Mouse (Mus musculus) heart, embryonic 16.5 days (tissue): Measurements from ENCODE around the gene Rcl1. TPM values are rescaled to one million over a fixed set of nuclear protein-coding genes. Genes with fewer than 3 reads are reported as not detected.

ENCODE experiments used
- ATAC-seq: fragments of 200-750 bp; cut with Nextera tagmentation; replicated peaks from 2 replicates; pipeline ENCODE4 v1.8.0; 2017; ENCODE audit warnings: moderate number of reproducible peaks; ENCODE audit not compliant: insufficient read depth, low FRiP score; ENCODE audit errors: extremely low read depth
- H3K27ac ChIP-seq: fragments of 300-500 bp; sonication (generic); 2 replicates; pipeline ENCODE4 v1.5.1; 2014; ENCODE audit warnings: mild to moderate bottlenecking, low read length, control low read depth, moderate library complexity
- H3K27me3 ChIP-seq: fragments of 300-500 bp; sonication (generic); 2 replicates; pipeline ENCODE4 v1.6.1; 2014; ENCODE audit warnings: low read length, mixed read lengths; ENCODE audit not compliant: control insufficient read depth, insufficient read depth
- H3K36me3 ChIP-seq: fragments of 300-500 bp; sonication (generic); 2 replicates; pipeline ENCODE4 v1.6.1; 2014; ENCODE audit not compliant: control insufficient read depth, insufficient read depth
- H3K4me1 ChIP-seq: fragments of 300-500 bp; sonication (generic); 2 replicates; pipeline ENCODE4 v1.6.1; 2014; ENCODE audit warnings: low read length, mixed read lengths; ENCODE audit not compliant: control insufficient read depth, insufficient read depth
- H3K4me2 ChIP-seq: fragments of 300-500 bp; sonication (generic); 2 replicates; pipeline ENCODE4 v1.6.1; 2014; ENCODE audit warnings: low read depth, mild to moderate bottlenecking, control low read depth, low read length
- H3K4me3 ChIP-seq: fragments of 300-500 bp; sonication (generic); 2 replicates; pipeline ENCODE4 v1.5.1; 2014; ENCODE audit warnings: mild to moderate bottlenecking, control low read depth, low read length
- H3K9ac ChIP-seq: fragments of 300-500 bp; sonication (generic); 2 replicates; pipeline ENCODE4 v1.6.1; 2014; ENCODE audit warnings: low read length, control low read depth
- H3K9me3 ChIP-seq: fragments of 300-500 bp; sonication (generic); replicated peaks from 2 replicates; pipeline ENCODE4 v1.6.1; 2016; ENCODE audit warnings: low read length; ENCODE audit not compliant: control insufficient read depth
- WGBS: fragments of 180-500 bp; shearing (Covaris S2); extraction: QIAGEN DNeasy Blood & Tissue Kit; methylation state at CpG from one replicate; pipeline ENCODE4 v1.1.7; 2014; 5-methylcytosine and 5-hydroxymethylcytosine counted together
- polyA plus RNA-seq: library from polyadenylated mRNA; unstranded; fragments of >200 nt; fragmentation: Nextera tagmentation; extraction: Ambion mirVana; gene quantifications from 2 replicates; pipeline ENCODE4 v1.2.1, GENCODE M21; 2015

Gene Rcl1
- polyA plus RNA-seq, 1 experiment from 2014 or later, result 25.4 TPM

DNA sequence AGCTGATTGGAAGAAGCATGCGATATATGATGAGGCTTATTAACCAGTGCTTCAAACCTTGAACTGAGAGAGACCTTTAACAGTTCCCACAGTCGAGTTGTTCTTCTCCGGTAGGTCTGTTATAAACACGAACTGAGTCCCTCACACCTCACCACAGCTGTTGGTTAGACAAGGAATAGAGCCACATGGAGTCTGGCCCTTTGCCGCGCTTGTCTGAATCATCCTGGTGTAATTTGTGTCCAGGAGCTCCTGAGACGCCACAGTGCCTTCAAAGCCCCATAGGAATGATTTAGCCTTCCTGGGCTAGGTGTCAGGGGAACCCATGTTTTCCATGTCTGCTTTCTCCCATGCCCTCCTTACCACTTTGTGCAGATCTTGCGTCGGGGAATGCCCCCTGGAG, 20.2 kb downstream of the Rcl1 start:
- Histone ChIP-seq H3K4me3 (no peak overlapping the region), H3K9me3 (no peaks in the 10 kb centered on the region), H3K4me1 (no peaks in the 10 kb centered on the region), H3K27ac (no peak overlapping the region), H3K4me2 (no peak overlapping the region), H3K9ac (no peak overlapping the region), H3K27me3 (no peaks in the 10 kb centered on the region), H3K36me3 (peaks cover 14% of the 10 kb centered on the region)
- 82% methylated on average over 9 of the region's 9 CpGs for WGBS
- no peak for ATAC-seq

DNA sequence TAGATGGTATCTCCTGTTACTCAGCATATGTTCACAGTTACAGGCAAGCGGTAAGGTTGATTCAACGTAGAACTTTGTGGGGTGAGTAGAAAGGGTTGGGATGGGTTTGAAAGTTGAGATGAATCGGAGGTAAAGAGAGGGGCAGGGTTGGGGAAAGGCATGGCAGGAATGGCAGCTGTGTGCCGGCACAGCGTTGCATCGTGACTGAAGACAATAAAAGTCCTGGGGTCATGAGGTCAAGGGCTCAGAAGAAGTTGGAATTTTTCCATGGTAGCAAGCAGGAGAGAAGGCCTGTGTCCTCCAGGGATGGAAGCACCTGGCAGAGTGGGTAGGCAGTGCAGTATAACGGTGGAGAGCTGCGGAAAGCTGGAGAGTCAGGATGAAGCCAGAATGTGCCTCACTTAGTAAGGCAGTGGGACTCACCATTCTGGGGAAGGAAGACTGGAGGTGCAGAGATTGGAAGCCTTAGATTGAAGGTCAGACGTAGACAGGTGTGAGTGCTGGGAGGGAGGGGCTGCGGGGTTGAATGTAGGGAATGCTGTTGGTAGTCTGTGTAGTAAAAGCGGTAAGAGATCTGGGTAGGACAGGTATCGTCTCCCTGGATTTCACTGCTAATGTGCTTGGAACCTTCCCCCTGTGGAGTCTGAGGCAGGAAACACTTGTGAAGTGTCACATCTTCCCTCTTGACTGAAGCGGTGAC, 23.9 kb downstream of the Rcl1 start:
- H3K27me3 ChIP-seq, result no peaks in the 10 kb centered on the region
- no peak overlapping the region for H3K9ac ChIP-seq
- WGBS, result 86% methylated on average over 13 of the region's 13 CpGs
- H3K36me3 ChIP-seq, result peaks cover 19% of the 10 kb centered on the region
- no peaks in the 10 kb centered on the region for H3K4me1 ChIP-seq
- no peak overlapping the region for H3K4me3 ChIP-seq
- H3K4me2 ChIP-seq, result no peak overlapping the region
- no peak for ATAC-seq
- H3K27ac ChIP-seq, result no peak overlapping the region
- H3K9me3 ChIP-seq, result no peaks in the 10 kb centered on the region

DNA sequence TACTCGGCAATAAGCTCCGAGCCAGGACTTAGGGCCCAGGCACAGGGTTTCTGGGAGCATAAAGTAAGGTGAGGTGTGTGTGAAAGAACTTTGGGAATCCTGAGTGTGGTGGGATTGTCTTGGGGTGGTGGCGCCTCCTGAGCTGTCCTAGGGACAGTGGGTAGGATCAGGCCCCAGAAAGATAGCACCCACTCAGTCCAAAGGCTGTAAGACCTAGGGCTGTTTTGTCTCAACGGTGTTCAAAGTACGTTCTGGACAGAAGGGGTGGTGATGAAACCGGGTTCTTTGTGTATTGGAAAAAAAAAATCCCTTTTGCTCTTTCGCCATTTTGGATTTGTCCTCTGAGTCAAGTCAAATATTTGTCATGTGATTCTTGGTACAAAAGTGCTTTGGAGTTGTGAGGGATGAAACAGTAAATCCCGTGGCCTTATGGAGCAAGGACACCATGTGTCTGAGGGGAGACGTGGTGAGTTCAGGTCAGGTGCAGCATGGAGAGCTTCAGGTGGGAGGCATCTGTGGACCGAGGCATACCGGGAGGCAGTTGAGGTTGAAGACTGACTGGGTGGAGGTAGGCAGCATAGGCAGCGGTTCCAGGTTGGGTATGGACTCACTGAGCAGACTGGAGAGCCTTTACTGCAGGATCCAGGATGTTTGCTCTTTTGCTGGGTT, 25.3 kb downstream of the Rcl1 start:
- H3K27me3 ChIP-seq, result no peaks in the 10 kb centered on the region
- H3K4me3 ChIP-seq, result no peak overlapping the region
- no peak for ATAC-seq
- H3K9me3 ChIP-seq, result no peaks in the 10 kb centered on the region
- no peak overlapping the region for H3K27ac ChIP-seq
- no peaks in the 10 kb centered on the region for H3K4me1 ChIP-seq
- peaks cover 18% of the 10 kb centered on the region for H3K36me3 ChIP-seq
- H3K4me2 ChIP-seq, result no peak overlapping the region
- 92% methylated on average over 12 of the region's 12 CpGs for WGBS
- H3K9ac ChIP-seq, result no peak overlapping the region

DNA sequence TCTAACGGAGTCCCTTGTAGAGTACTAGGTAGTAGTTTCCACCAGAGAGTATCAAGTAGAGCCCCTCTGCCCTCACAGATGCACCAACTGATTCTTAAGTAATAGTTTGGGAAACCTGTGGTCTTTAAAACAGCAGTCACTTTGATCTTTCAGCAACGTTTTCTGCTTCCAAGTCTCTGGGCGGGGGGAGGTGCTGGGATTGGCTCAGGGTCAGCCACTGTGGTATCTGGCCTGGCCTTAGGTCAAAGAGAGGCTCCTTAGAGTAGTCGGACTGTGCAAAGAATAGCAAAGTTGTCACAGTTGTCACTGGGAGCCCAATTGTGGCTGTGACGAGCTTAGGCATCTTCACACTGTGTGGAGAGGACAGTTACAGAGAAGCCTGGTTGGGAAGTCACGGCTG, 26.2 kb downstream of the Rcl1 start:
- ATAC-seq, result no peak
- whole genome bisulfite sequencing, result 69% methylated on average over 6 of the region's 6 CpGs
- H3K36me3 ChIP-seq, result peaks cover 16% of the 10 kb centered on the region

DNA sequence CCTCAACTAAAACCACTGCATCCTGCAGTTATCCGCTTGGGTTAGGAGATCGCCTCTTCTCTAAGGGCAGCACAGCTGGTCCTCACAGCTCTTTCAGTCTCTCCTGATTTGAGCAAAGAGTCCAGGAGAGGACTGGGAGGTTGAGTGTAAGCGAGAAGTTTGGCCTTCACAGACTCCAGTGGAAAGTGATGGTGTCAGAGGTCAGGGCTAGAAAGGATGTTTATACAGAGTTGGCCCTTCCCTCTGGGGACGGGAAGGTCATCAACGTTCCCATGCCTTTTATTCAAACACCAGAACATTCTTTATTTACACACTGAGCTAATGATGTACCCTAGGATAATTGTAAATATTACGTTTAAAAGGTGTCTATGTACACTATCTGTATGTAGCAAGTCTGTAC, 27.0 kb downstream of the Rcl1 start:
- no peak overlapping the region for H3K4me3 ChIP-seq
- H3K4me2 ChIP-seq, result no peak overlapping the region
- 65% methylated on average over 6 of the region's 6 CpGs for WGBS
- no peak overlapping the region for H3K9ac ChIP-seq
- peaks cover 17% of the 10 kb centered on the region for H3K36me3 ChIP-seq
- H3K4me1 ChIP-seq, result no peaks in the 10 kb centered on the region
- no peaks in the 10 kb centered on the region for H3K27me3 ChIP-seq
- no peaks in the 10 kb centered on the region for H3K9me3 ChIP-seq
- ATAC-seq, result no peak
- H3K27ac ChIP-seq, result no peak overlapping the region

More for the DNA sequence above, 26.2 kb downstream of the Rcl1 start:
- H3K9me3 ChIP-seq, result no peaks in the 10 kb centered on the region
- H3K27me3 ChIP-seq, result no peaks in the 10 kb centered on the region
- H3K4me3 ChIP-seq, result no peak overlapping the region
- no peak overlapping the region for H3K4me2 ChIP-seq
- no peak overlapping the region for H3K9ac ChIP-seq
- H3K4me1 ChIP-seq, result no peaks in the 10 kb centered on the region
- H3K27ac ChIP-seq, result no peak overlapping the region

DNA sequence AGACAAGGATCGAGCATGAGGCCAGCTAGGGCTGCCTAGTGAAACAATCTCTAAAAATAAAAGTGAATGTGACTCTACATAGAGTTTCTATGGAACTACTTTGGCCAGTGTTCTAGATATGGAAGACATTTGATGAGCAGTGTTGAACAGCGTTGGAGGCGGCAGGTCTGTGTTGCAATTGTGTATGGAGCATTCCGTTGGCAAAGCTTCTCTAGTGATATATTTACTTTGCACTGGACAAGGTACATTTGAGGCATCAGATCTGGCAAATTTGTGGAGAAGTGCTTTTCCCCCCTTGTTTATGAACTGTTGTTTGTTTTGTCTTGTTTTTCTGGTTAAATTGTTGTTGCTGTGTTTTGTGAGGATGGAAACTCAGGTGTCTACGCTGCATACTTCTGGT, 28.4 kb downstream of the Rcl1 start:
- H3K27ac ChIP-seq, result no peak overlapping the region
- H3K9me3 ChIP-seq, result no peaks in the 10 kb centered on the region
- WGBS, result 82% methylated on average over 5 of the region's 5 CpGs
- no peaks in the 10 kb centered on the region for H3K4me1 ChIP-seq
- H3K4me3 ChIP-seq, result no peak overlapping the region
- no peak for ATAC-seq
- no peaks in the 10 kb centered on the region for H3K27me3 ChIP-seq
- no peak overlapping the region for H3K4me2 ChIP-seq
- no peak overlapping the region for H3K9ac ChIP-seq
- peaks cover 17% of the 10 kb centered on the region for H3K36me3 ChIP-seq

DNA sequence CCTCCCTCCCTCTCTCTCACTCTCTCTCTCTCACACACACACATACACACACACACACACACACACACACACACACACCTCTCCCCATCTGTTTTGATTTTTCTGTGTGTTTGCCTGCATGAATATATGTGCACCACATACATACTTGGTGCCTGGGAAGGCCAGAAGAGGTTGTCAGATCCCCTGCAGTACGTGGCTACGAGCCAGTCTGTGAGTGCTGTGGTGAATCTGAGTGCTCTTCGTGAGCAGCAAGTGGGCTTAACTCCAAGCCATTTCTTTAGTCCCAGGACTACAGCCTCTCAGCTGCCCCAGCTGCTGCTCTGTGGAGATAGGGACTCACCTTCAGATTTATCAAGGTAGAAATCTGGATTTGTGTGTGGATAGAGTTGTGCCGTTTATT, 30.0 kb downstream of the Rcl1 start:
- no peaks in the 10 kb centered on the region for H3K9me3 ChIP-seq
- H3K4me1 ChIP-seq, result no peaks in the 10 kb centered on the region
- H3K4me3 ChIP-seq, result no peak overlapping the region
- no peaks in the 10 kb centered on the region for H3K27me3 ChIP-seq
- H3K4me2 ChIP-seq, result no peak overlapping the region
- H3K27ac ChIP-seq, result no peak overlapping the region
- H3K36me3 ChIP-seq, result peaks cover 21% of the 10 kb centered on the region
- 73% methylated on average over 4 of the region's 4 CpGs for WGBS
- no peak overlapping the region for H3K9ac ChIP-seq
- ATAC-seq, result no peak

DNA sequence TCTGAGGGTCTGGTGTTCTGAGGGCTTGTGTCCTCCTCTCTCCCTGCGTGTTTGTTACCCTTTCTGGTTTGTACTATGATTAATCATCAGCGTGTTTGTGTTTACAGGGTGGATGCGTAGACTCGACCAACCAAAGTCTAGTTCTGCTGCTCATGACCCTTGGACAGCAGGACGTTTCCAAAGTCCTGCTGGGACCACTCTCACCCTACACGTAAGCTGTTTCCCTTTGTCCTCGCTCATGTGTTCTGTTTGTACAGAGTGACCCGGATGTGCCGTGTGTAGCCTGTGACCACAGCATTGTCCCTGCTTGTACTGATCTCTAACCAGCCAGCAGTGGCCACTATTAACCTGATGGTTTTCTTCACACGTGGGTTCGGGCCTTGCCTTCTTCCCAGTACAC, 33.1 kb downstream of the Rcl1 start:
- Histone ChIP-seq H3K4me2 (no peak overlapping the region), H3K4me1 (no peaks in the 10 kb centered on the region), H3K27me3 (no peaks in the 10 kb centered on the region), H3K27ac (no peak overlapping the region), H3K9me3 (no peaks in the 10 kb centered on the region), H3K4me3 (no peak overlapping the region), H3K36me3 (peaks cover 12% of the 10 kb centered on the region), H3K9ac (no peak overlapping the region)
- ATAC-seq, result no peak
- WGBS, result 88% methylated on average over 11 of the region's 11 CpGs

DNA sequence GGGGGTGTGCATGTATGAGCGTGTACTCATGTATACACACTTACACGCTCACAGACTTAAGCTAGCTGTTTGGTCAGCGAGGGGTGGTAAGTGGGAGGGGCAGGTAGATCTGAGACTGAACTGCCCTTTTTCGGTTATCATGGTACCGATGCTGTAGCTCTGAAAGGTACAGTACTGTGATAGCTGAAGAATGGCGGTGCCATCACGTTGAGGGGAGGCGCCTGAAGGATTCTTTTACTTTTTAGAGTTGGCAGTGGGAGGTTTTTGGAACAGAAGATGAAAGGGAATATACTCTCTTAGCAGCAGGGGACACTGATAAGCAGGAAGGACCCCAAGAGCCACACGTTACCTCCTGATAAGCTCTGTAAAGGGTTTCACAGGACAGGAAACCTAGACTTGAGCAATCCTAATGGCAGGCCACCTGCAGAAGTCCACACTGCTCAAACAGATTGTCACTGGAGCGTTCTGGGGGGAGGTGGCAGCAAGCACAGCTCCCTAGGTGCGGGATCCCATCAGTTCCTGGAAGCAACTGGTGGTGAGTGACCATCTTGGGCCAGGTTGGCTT, 34.1 kb downstream of the Rcl1 start:
- Histone ChIP-seq H3K36me3 (peaks cover 12% of the 10 kb centered on the region), H3K27ac (no peak overlapping the region)
- WGBS, result 68% methylated on average over 11 of the region's 11 CpGs

More for the DNA sequence above, 34.1 kb downstream of the Rcl1 start:
- Histone ChIP-seq H3K4me3 (no peak overlapping the region), H3K9me3 (no peaks in the 10 kb centered on the region), H3K4me2 (no peak overlapping the region), H3K27me3 (no peaks in the 10 kb centered on the region), H3K4me1 (no peaks in the 10 kb centered on the region), H3K9ac (no peak overlapping the region)
- no peak for ATAC-seq
